Mouse (Mus musculus): Measurements from ENCODE around the gene AC134908.4. TPM values are rescaled to one million over a fixed set of nuclear protein-coding genes. Genes with fewer than 3 reads are reported as not detected.

Gene AC134908.4
- polyA plus RNA-seq, 1 experiment from 2014 or later = 0.61 TPM

DNA sequence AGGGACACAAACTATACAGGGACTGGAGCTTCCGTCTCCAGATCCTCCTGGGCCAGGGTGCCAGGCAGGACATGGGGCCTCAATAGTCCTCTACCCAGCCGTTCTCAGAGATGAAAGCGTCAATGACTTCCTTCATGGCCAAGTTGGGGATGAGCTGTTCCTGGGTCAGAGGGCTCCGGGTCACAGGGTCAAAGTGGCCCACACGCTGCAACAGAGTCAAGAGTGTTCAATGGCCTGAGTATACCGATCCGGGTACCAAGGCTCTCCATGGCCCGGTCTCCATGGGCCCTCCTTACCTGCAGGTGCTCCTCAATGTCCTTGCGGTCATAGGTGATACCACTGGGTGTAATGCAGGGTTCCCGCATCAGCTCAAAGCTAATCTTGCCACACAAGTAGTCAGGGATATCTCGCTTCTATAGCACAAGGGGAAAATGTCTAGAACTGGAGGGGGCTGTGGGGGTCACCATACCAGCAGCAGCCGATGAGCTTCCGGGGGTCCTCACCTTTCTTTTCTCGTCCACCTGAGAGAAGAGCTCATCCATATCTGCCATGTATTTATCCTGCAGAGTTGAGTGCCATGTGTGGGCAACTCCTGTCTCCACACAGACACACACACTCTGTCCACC lies 35.5 kb upstream of the AC134908.4 start:
- Histone ChIP-seq H3K4me1 (replicated peaks) (peaks cover 70% of the 10 kb centered on the region), H3K27ac (ENCODE audit: poor library complexity, severe bottlenecking) (no peak overlapping the region), H3K36me3 (peaks cover 58% of the 10 kb centered on the region), H3K9ac (peak overlapping the region; percentile 92; the same call in 1 of the 2 replicates), H3K9me3 (replicated peaks) (no peaks in the 10 kb centered on the region), H3K27me3 (replicated peaks) (no peaks in the 10 kb centered on the region), H3K4me2 (peak overlapping the region; percentile 94), H3K4me3 (peak overlapping the region; percentile 71)
- 89% methylated on average over 14 of the region's 14 CpGs for WGBS
- no peak for ATAC-seq (ENCODE audit: insufficient number of reproducible peaks, low FRiP score)

DNA sequence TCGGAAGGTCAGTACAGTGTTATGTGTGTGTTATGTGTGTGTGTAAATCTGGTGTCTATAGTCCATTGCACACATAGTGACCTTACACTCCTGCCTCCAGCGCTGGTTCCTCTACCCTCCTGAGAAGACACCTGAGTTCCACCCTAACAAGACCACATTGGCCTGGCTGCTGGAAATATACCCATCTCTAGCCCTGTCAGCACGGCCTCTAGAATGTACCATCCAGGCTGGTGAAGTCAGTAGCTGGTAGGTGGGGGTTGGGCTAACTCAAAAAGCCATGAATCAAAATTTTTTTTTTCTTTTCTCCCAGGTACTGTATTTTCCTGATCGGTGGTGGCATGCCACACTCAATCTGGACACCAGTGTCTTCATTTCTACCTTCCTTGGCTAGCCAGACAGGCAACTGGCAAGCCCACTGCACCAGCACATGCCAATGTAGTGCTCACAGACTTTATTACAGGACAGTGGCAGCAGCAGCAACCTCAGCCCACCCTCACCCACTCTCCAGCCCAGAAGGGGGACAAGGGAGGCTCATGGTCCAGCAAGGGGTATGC lies 34.8 kb upstream of the AC134908.4 start:
- Histone ChIP-seq H3K36me3 (peaks cover 58% of the 10 kb centered on the region), H3K27ac (ENCODE audit: poor library complexity, severe bottlenecking) (no peak overlapping the region), H3K4me3 (peak overlapping the region; percentile 67; the same call in 1 of the 2 replicates), H3K4me1 (replicated peaks) (peaks cover 68% of the 10 kb centered on the region), H3K9ac (peak overlapping the region; percentile 82; the same call in 1 of the 2 replicates), H3K4me2 (peak overlapping the region; percentile 94), H3K9me3 (replicated peaks) (no peaks in the 10 kb centered on the region), H3K27me3 (replicated peaks) (no peaks in the 10 kb centered on the region)
- ATAC-seq (ENCODE audit: insufficient number of reproducible peaks, low FRiP score) = no peak
- 78% methylated on average over 4 of the region's 4 CpGs for WGBS

GRCm38 (mm10) chr17:25829558-25830017 lies 34.1 kb upstream of the AC134908.4 start:
- peak overlapping the region; percentile 82 for H3K9ac ChIP-seq
- peak overlapping the region; percentile 90 for H3K27ac ChIP-seq (ENCODE audit: poor library complexity, severe bottlenecking)
- peak overlapping the region; percentile 67 for H3K4me3 ChIP-seq
- H3K4me2 ChIP-seq = peak overlapping the region; percentile 83
- no peaks in the 10 kb centered on the region for H3K27me3 ChIP-seq (replicated peaks)
- 36% methylated on average over 8 of the region's 8 CpGs for WGBS
- no peak for ATAC-seq (ENCODE audit: insufficient number of reproducible peaks, low FRiP score)
- H3K9me3 ChIP-seq (replicated peaks) = no peaks in the 10 kb centered on the region
- peaks cover 68% of the 10 kb centered on the region for H3K4me1 ChIP-seq (replicated peaks)
- peaks cover 52% of the 10 kb centered on the region for H3K36me3 ChIP-seq

- peaks cover 52% of the 10 kb centered on the region for H3K36me3 ChIP-seq
Observed at GRCm38 (mm10) chr17:25828712-25829557, 33.5 kb upstream of the AC134908.4 start, which contains the start of gene Jmjd8. Gene Jmjd8 (plus strand): TSS chr17:25828867.

DNA sequence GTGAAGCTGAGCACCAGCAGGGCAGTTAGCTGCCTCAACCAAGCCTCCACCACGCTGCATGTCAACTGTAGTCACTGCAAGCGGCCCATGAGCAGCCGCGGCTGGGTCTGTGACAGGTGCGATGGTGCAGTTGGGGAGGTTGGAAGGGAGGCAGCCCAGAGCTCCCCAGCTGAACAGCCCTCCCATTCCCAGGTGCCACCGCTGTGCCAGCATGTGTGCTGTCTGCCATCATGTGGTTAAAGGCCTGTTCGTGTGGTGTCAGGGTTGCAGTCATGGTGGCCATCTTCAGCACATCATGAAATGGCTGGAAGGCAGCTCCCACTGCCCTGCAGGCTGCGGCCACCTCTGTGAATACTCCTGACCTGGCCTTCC lies 32.8 kb upstream of the AC134908.4 start:
- 84% methylated on average over 8 of the region's 8 CpGs for WGBS
- H3K4me1 ChIP-seq (replicated peaks) = peaks cover 66% of the 10 kb centered on the region
- H3K4me2 ChIP-seq = peak overlapping the region; percentile 83
- peaks cover 52% of the 10 kb centered on the region for H3K36me3 ChIP-seq
- H3K9ac ChIP-seq = 0 out of 2 replicates have a peak overlapping the region, but pooled peaks have one; percentile 82
- H3K9me3 ChIP-seq (replicated peaks) = no peaks in the 10 kb centered on the region
- H3K4me3 ChIP-seq = peak overlapping the region; percentile 67
- H3K27ac ChIP-seq (ENCODE audit: poor library complexity, severe bottlenecking) = peak overlapping the region; percentile 90; the same call in 1 of the 2 replicates
- H3K27me3 ChIP-seq (replicated peaks) = no peaks in the 10 kb centered on the region
- ATAC-seq (ENCODE audit: insufficient number of reproducible peaks, low FRiP score) = no peak

More at GRCm38 (mm10) chr17:25828712-25829557, 33.5 kb upstream of the AC134908.4 start, which contains the start of gene Jmjd8:
- WGBS = 1% methylated on average over 32 of the region's 32 CpGs
- no peaks in the 10 kb centered on the region for H3K27me3 ChIP-seq (replicated peaks)
- H3K4me2 ChIP-seq = peak within 1 kb of the TSS; percentile 83
- H3K4me1 ChIP-seq (replicated peaks) = peaks cover 68% of the 10 kb centered on the region
- no peak for ATAC-seq (ENCODE audit: insufficient number of reproducible peaks, low FRiP score)
- peak within 1 kb of the TSS; percentile 90 for H3K27ac ChIP-seq (ENCODE audit: poor library complexity, severe bottlenecking)
- peak within 1 kb of the TSS; percentile 67 for H3K4me3 ChIP-seq
- peak within 1 kb of the TSS; percentile 82 for H3K9ac ChIP-seq
- no peaks in the 10 kb centered on the region for H3K9me3 ChIP-seq (replicated peaks)

DNA sequence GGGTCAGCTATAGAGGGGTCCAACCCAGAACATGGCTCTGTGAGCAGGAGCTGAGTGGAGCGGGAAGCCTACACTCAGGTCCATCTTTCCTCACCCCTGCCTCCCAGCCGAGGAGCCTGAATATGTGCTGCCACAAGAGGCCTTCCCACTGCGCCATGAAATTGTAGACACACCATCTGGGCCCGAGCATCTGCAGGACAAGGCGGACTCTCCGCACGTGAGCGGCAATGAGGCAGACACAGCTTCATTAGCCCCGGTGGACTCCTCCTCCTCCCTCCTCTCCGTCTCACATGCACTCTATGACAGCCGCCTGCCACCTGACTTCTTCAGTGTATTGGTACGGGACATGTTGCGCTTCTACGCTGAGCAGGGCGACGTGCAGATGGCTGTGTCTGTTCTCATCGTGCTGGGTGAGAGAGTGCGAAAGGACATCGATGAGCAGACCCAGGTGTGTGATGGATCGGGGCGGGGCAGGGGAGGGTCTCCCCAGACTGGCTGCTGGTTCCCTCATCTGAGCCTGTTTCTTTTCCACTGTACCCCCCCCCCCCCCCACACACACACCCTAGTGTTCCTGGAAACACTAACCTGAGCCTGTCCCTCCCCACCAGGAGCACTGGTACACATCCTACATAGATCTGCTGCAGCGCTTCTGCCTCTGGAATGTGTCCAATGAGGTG lies 32.2 kb upstream of the AC134908.4 start:
- peaks cover 66% of the 10 kb centered on the region for H3K4me1 ChIP-seq (replicated peaks)
- no peak overlapping the region for H3K27ac ChIP-seq (ENCODE audit: poor library complexity, severe bottlenecking)
- peaks cover 52% of the 10 kb centered on the region for H3K36me3 ChIP-seq
- H3K27me3 ChIP-seq (replicated peaks) = 0 out of 2 replicates have a peak, but pooled peaks cover under 1% of the 10 kb centered on the region
- H3K9me3 ChIP-seq (replicated peaks) = no peaks in the 10 kb centered on the region
- peak overlapping the region; percentile 83; the same call in 1 of the 2 replicates for H3K4me2 ChIP-seq
- 0 out of 2 replicates have a peak overlapping the region, but pooled peaks have one; percentile 3 for H3K4me3 ChIP-seq
- no peak for ATAC-seq (ENCODE audit: insufficient number of reproducible peaks, low FRiP score)
- 90% methylated on average over 22 of the region's 22 CpGs for WGBS
- no peak overlapping the region for H3K9ac ChIP-seq

DNA sequence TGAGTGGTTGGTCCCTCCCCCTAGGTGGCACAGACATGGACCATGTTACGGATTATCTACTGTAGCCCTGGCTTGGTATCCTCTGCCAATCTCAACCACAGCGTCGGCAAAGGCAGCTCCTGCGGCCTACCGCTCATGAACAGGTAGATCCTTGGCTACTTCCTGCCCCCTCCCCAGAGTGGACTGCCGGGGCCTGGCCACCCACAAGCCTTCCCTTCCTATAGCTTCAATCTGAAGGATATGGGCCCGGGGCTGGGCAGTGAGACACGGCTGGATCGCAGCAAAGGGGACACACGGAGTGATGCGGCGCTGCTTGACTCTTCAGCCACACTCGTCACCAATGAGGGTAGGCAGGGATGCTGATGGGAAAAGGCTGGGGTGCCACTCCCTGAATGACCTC lies 31.6 kb upstream of the AC134908.4 start:
- Histone ChIP-seq H3K4me1 (replicated peaks) (peaks cover 65% of the 10 kb centered on the region), H3K4me2 (no peak overlapping the region), H3K27me3 (replicated peaks) (peaks cover 8% of the 10 kb centered on the region), H3K9ac (no peak overlapping the region), H3K27ac (ENCODE audit: poor library complexity, severe bottlenecking) (no peak overlapping the region), H3K36me3 (peaks cover 52% of the 10 kb centered on the region), H3K4me3 (no peak overlapping the region), H3K9me3 (replicated peaks) (no peaks in the 10 kb centered on the region)
- WGBS = 91% methylated on average over 13 of the region's 13 CpGs
- ATAC-seq (ENCODE audit: insufficient number of reproducible peaks, low FRiP score) = no peak

- peaks cover 45% of the 10 kb centered on the region for H3K36me3 ChIP-seq
- H3K9me3 ChIP-seq (replicated peaks) = no peaks in the 10 kb centered on the region
- H3K27me3 ChIP-seq (replicated peaks) = peaks cover 16% of the 10 kb centered on the region
- H3K9ac ChIP-seq = no peak overlapping the region; the same call in 1 of the 2 replicates
- ATAC-seq (ENCODE audit: insufficient number of reproducible peaks, low FRiP score) = no peak
- WGBS = 92% methylated on average over 27 of the region's 27 CpGs
- no peak overlapping the region for H3K4me2 ChIP-seq
- peaks cover 56% of the 10 kb centered on the region for H3K4me1 ChIP-seq (replicated peaks)
- no peak overlapping the region for H3K4me3 ChIP-seq
- no peak overlapping the region for H3K27ac ChIP-seq (ENCODE audit: poor library complexity, severe bottlenecking)
Observed at GRCm38 (mm10) chr17:25825984-25826570, 30.6 kb upstream of the AC134908.4 start.

DNA sequence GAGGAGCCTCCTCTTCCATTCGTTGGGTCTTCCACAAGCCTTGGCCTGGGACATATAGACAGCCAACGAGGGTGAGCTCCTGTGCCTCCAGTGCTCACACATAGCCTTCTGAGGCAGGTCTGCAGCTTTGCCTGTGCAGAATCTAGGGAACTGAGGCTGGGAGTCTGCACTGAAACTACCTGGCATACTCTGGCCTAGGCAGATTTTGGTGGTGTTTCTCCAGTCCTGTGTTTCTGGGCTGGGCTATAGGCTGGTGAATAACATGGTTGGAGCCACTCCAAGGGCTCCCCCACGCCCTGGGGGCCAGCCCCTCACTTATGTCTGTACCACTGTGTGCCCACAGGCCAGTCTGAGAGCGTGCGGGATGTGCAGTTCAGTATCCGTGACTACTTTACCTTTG lies 29.9 kb upstream of the AC134908.4 start:
- peaks cover 37% of the 10 kb centered on the region for H3K36me3 ChIP-seq
- H3K9me3 ChIP-seq (replicated peaks) = no peaks in the 10 kb centered on the region
- peaks cover 22% of the 10 kb centered on the region for H3K27me3 ChIP-seq (replicated peaks)
- no peak overlapping the region for H3K9ac ChIP-seq
- peaks cover 48% of the 10 kb centered on the region for H3K4me1 ChIP-seq (replicated peaks)
- 88% methylated on average over 6 of the region's 6 CpGs for WGBS
- no peak overlapping the region for H3K4me3 ChIP-seq
- peak overlapping the region; percentile 97; the same call in 1 of the 2 replicates for H3K4me2 ChIP-seq
- no peak for ATAC-seq (ENCODE audit: insufficient number of reproducible peaks, low FRiP score)
- H3K27ac ChIP-seq (ENCODE audit: poor library complexity, severe bottlenecking) = no peak overlapping the region

Data from heart, embryonic 12.5 days (tissue).